Mouse (Mus musculus) kidney, postnatal 4 days (tissue): ENCODE results near the gene Aqp11.

Source experiments
- DNase-seq, 2 experiments: peaks; one replicate each; pipeline ENCODE4 v3.0.0; 2021; ENCODE audit warnings: mixed read lengths in 2 of 2

Gene Aqp11

GRCm38 (mm10) chr7:97747176-97747707 is 9.2 kb upstream of the Aqp11 start:
- DNase-seq: no peak

GRCm38 (mm10) chr7:97745299-97745698 is 7.2 kb upstream of the Aqp11 start:
- peak; percentile 79 to 84 for DNase-seq

- no peak for DNase-seq
These were observed 3.7 kb upstream of the Aqp11 start for GRCm38 (mm10) chr7:97741756-97742291.

GRCm38 (mm10) chr7:97740948-97741347 is 2.9 kb upstream of the Aqp11 start:
- DNase-seq: peak in 1 of 2 experiments; percentile 36

- no peak for DNase-seq
These were observed 842 bp downstream of the Aqp11 start for GRCm38 (mm10) chr7:97737256-97737637.

- peak in 1 of 2 experiments; percentile 18 for DNase-seq
These were observed 2.1 kb downstream of the Aqp11 start for GRCm38 (mm10) chr7:97735886-97736420.

GRCm38 (mm10) chr7:97735021-97735420 is 3.1 kb downstream of the Aqp11 start:
- peak; percentile 28 to 46 for DNase-seq

- no peak for DNase-seq
These were observed 4.5 kb downstream of the Aqp11 start for GRCm38 (mm10) chr7:97733606-97734005.

GRCm38 (mm10) chr7:97730427-97730826 is 7.7 kb downstream of the Aqp11 start:
- DNase-seq: no peak

GRCm38 (mm10) chr7:97728666-97729614 is 9.1 kb downstream of the Aqp11 start:
- no peak for DNase-seq

- DNase-seq: no peak
These were observed 11.3 kb downstream of the Aqp11 start for GRCm38 (mm10) chr7:97726778-97727177.

- no peak for DNase-seq
These were observed 12.0 kb downstream of the Aqp11 start for GRCm38 (mm10) chr7:97726080-97726479.

- DNase-seq: no peak
These were observed 12.7 kb downstream of the Aqp11 start for GRCm38 (mm10) chr7:97725401-97725800.

GRCm38 (mm10) chr7:97723646-97724538 is 14.2 kb downstream of the Aqp11 start:
- DNase-seq: no peak

GRCm38 (mm10) chr7:97722278-97722918 is 15.7 kb downstream of the Aqp11 start:
- DNase-seq: no peak

- no peak for DNase-seq
These were observed 18.0 kb downstream of the Aqp11 start for GRCm38 (mm10) chr7:97720109-97720508.

- no peak for DNase-seq
These were observed 19.0 kb downstream of the Aqp11 start for GRCm38 (mm10) chr7:97719078-97719477.

- no peak for DNase-seq
These were observed 20.8 kb downstream of the Aqp11 start for GRCm38 (mm10) chr7:97717326-97717725.

- no peak for DNase-seq
These were observed 23.4 kb downstream of the Aqp11 start for GRCm38 (mm10) chr7:97714651-97715050.

GRCm38 (mm10) chr7:97709204-97709603 is 28.9 kb downstream of the Aqp11 start:
- no peak for DNase-seq

- DNase-seq: no peak
These were observed 30.3 kb downstream of the Aqp11 start for GRCm38 (mm10) chr7:97707809-97708208.

- DNase-seq: no peak
These were observed 31.0 kb downstream of the Aqp11 start for GRCm38 (mm10) chr7:97707123-97707522.
